Mouse (Mus musculus) heart, postnatal 10 days (tissue): ENCODE data around the gene Fry. TPM values are rescaled to one million over a fixed set of nuclear protein-coding genes. Genes with fewer than 3 reads are reported as not detected.

Experiments used
- DNase-seq, 2 experiments: peaks; one replicate each; pipeline ENCODE4 v3.0.0; 2021
- intact Hi-C: fragments of 180-260 bp; cut with DNase I; formaldehyde crosslinking; loops from one replicate; pipeline ENCODE4 v1.15.1; 2025
- total RNA-seq, 2 experiments: library from RNA; stranded (reverse); gene quantifications; 2 replicates each; pipeline ENCODE4 v1.2.3; 2021

The Fry gene
- total RNA-seq, 2 experiments from 2014 or later = 153 to 196 TPM

- intact Hi-C loops = loop anchor here (10.0 kb wide), 2 partner anchors 200 to 500 kb away; partner anchors contain the start of gene N4bp2l2
- no peak for DNase-seq
These were observed 46.2 kb downstream of the Fry start for GRCm38 (mm10) chr5:150164671-150165070.

- intact Hi-C loops = loop anchor here (10.0 kb wide), 2 partner anchors 198 to 498 kb away; partner anchors contain the start of gene N4bp2l2
- DNase-seq = no peak
These were observed 48.4 kb downstream of the Fry start for GRCm38 (mm10) chr5:150166811-150167210.

GRCm38 (mm10) chr5:150167287-150167686, 48.8 kb downstream of the Fry start:
- DNase-seq = no peak
- intact Hi-C loops = loop anchor here (10.0 kb wide), 2 partner anchors 198 to 498 kb away; partner anchors contain the start of gene N4bp2l2

- intact Hi-C loops = loop anchor here (2.0 to 10.0 kb wide), 4 partner anchors 64 to 496 kb away; partner anchors contain the start of gene N4bp2l2
- peak; percentile 74 to 78 for DNase-seq
These were observed 50.3 kb downstream of the Fry start for GRCm38 (mm10) chr5:150168712-150169111.

- no peak for DNase-seq
- intact Hi-C loops = no loop called here
These were observed 53.1 kb downstream of the Fry start for GRCm38 (mm10) chr5:150171562-150171961.

- intact Hi-C loops = no loop called here
- no peak for DNase-seq
These were observed 55.4 kb downstream of the Fry start for GRCm38 (mm10) chr5:150173869-150174268.

- no peak for DNase-seq
- intact Hi-C loops = no loop called here
These were observed 56.5 kb downstream of the Fry start for GRCm38 (mm10) chr5:150174950-150175349.

GRCm38 (mm10) chr5:150176251-150177015, 58.0 kb downstream of the Fry start:
- intact Hi-C loops = no loop called here
- DNase-seq = no peak

- DNase-seq = no peak
- intact Hi-C loops = no loop called here
These were observed 59.3 kb downstream of the Fry start for GRCm38 (mm10) chr5:150177757-150178156.

- intact Hi-C loops = no loop called here
- no peak for DNase-seq
These were observed 59.9 kb downstream of the Fry start for GRCm38 (mm10) chr5:150178194-150178801.

GRCm38 (mm10) chr5:150180985-150181607, 62.7 kb downstream of the Fry start:
- intact Hi-C loops = no loop called here
- DNase-seq = no peak

GRCm38 (mm10) chr5:150184959-150185358, 66.5 kb downstream of the Fry start:
- DNase-seq = no peak
- intact Hi-C loops = no loop called here

GRCm38 (mm10) chr5:150186121-150186520, 67.7 kb downstream of the Fry start:
- DNase-seq = no peak
- intact Hi-C loops = no loop called here

GRCm38 (mm10) chr5:150186676-150187075, 68.2 kb downstream of the Fry start:
- intact Hi-C loops = no loop called here
- no peak for DNase-seq

GRCm38 (mm10) chr5:150188031-150188430, 69.6 kb downstream of the Fry start:
- no peak for DNase-seq
- intact Hi-C loops = no loop called here

GRCm38 (mm10) chr5:150190454-150191358, 72.3 kb downstream of the Fry start:
- intact Hi-C loops = no loop called here
- no peak for DNase-seq

GRCm38 (mm10) chr5:150195514-150196210, 77.2 kb downstream of the Fry start:
- DNase-seq = peak; percentile 92 to 93
- intact Hi-C loops = no loop called here

GRCm38 (mm10) chr5:150196211-150196585, 77.8 kb downstream of the Fry start:
- peak; percentile 79 to 82 for DNase-seq
- intact Hi-C loops = no loop called here

- DNase-seq = peak; percentile 25 to 53
- intact Hi-C loops = no loop called here
These were observed 78.5 kb downstream of the Fry start for GRCm38 (mm10) chr5:150196881-150197311.

GRCm38 (mm10) chr5:150206749-150207148, 88.3 kb downstream of the Fry start:
- no peak for DNase-seq
- intact Hi-C loops = no loop called here
